Mouse (Mus musculus): ENCODE results near the gene Cyp4f16. TPM values are rescaled to one million over a fixed set of nuclear protein-coding genes. Genes with fewer than 3 reads are reported as not detected.
"Not testable (repeated sequence)": the region's sequence is repeated elsewhere in the genome, so short reads cannot be mapped to it uniquely, and the experiment has no call there.

The Cyp4f16 gene
- polyA plus RNA-seq, 1 experiment from 2014 or later: 20.9 TPM

DNA sequence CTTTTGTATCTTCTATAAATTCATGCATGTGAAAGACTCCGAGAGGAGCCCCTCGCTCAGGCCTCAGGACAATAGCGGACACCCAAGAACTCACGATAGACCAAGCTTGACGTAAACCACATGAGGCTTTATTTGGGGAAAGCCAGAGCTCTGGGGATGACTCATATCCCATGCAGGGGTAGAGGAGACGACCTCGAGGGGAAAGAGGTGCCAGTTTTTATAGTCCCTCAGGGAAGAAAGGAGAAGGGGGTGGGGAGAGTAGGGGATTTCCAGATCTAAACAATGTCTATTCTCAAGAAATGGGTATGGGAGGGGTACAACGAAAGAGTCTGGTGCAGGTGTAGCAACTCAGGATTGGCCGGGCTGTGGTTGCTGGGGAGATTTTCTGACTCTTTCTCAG is 18.0 kb downstream of the Cyp4f16 start:
- H3K9ac ChIP-seq: not testable (repeated sequence)
- 83% methylated on average over 9 of the region's 9 CpGs for whole genome bisulfite sequencing

DNA sequence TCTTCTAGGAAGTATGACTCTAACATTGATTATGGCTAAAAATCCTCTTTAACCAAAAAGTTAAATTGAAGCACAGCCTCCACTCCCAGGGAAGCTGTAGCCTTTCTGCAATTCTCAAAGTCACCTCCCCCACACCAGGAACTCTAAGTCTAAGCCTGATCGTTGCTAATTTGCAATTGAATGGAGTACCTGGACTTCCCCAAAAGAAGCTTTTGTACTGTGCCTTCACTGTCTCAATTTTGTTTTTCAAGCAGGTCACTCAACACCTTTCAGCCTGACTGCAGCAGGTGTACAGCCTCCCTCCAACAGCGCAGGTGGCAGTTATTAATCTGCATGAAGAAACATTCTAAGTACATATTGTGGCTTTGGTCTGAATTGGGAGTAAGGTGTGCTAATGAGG is 26.9 kb downstream of the Cyp4f16 start:
- H3K27me3 ChIP-seq; H3K36me3 ChIP-seq; H3K4me2 ChIP-seq; ATAC-seq (replicated peaks; ENCODE audit: low FRiP score); H3K9ac ChIP-seq; H3K4me1 ChIP-seq; H3K27ac ChIP-seq; H3K9me3 ChIP-seq (replicated peaks); H3K4me3 ChIP-seq (replicated peaks): not testable (repeated sequence)
- WGBS: 87% methylated on average over 2 of the region's 2 CpGs

More for the DNA sequence above, 18.0 kb downstream of the Cyp4f16 start:
- not testable (repeated sequence) for H3K4me2 ChIP-seq; ATAC-seq (replicated peaks; ENCODE audit: low FRiP score); H3K27ac ChIP-seq; H3K9me3 ChIP-seq (replicated peaks); H3K4me3 ChIP-seq (replicated peaks); H3K36me3 ChIP-seq; H3K27me3 ChIP-seq; H3K4me1 ChIP-seq

DNA sequence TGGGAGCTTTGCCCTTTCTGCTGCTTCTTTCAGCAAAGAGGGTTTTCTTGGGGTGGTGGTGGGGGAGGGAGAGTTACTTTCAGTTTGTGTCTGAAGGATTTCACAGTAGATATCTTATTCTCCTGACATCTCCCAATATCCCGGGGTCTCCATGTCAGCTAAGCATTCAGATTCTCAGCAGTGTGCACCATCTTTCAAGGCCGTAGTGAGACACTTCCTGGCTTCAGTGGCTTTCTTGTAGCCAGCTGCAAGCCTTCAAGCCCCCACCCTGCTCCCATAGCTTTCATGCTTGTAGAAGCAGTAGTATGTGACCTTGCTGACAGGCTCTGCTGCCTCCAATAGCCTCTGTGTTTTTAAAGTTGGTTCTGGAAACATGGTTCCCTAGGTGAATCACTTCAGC is 36.9 kb downstream of the Cyp4f16 start:
- not testable (repeated sequence) for H3K36me3 ChIP-seq; H3K27me3 ChIP-seq; H3K4me3 ChIP-seq (replicated peaks); H3K4me1 ChIP-seq; H3K9me3 ChIP-seq (replicated peaks); H3K4me2 ChIP-seq; H3K27ac ChIP-seq; ATAC-seq (replicated peaks; ENCODE audit: low FRiP score); H3K9ac ChIP-seq
- WGBS: 39% methylated on average over 2 of the region's 2 CpGs

DNA sequence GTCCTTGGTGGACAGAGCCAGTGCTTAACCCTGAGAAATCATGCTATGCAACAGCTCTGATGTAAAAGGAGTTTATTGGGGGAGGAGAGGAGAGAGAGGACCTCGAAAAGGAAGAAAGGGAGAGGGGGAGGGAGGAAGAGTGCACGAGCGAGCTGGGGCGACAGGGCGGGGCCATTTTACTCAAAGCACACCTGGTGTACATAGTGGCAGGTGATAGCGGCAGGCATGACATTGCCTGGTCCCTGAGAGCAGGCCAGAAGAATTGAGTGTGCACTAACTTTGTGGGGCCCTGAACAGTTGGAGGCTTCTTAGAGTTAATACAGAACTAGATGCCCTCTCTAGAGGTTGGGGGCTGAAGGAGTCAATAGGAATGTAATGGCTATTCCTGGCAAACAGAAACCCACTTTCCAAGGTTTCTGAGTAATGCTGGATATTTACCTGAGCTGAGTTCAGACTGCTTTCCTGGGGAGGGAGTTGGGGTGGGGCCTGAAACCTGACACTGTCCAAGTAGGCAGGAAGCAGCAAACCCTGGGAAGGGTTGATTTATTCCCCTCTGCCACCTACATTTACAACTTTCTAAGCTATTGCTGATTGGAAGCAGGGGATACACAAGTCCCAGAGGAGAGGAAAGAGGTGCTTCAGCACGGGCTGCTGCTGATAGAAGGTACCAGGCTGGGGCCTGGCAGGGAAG is 41.3 kb downstream of the Cyp4f16 start:
- H3K4me3 ChIP-seq (replicated peaks): no peak overlapping the region
- H3K9me3 ChIP-seq (replicated peaks): no peaks in the 10 kb centered on the region
- no peak for ATAC-seq (replicated peaks; ENCODE audit: low FRiP score)
- H3K9ac ChIP-seq: no peak overlapping the region
- WGBS: 51% methylated on average over 7 of the region's 7 CpGs
- H3K27ac ChIP-seq: no peak overlapping the region
- no peaks in the 10 kb centered on the region for H3K36me3 ChIP-seq
- 0 out of 2 replicates have a peak, but pooled peaks cover 5% of the 10 kb centered on the region for H3K4me1 ChIP-seq
- no peaks in the 10 kb centered on the region for H3K27me3 ChIP-seq
- H3K4me2 ChIP-seq: no peak overlapping the region

DNA sequence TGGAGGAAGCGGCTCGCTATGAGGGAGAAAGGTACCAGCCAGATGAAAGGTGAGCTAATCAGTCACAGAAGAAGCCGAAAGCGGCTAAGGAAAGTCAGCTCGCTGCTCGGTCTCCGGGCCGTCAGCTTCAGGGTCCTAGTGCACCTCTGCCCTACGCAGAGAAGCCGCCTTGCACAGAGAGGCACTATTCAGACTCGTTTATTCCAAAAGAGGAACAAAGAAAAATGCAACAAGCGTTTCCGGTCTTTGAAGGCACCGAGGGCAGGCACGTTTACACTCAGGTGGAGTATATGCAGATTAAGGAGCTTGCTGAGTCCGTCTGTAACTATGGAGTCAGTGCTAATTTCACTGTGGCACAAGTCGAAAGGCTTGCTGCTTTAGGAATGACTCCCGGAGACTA is 60.1 kb downstream of the Cyp4f16 start:
- WGBS: 90% methylated on average over 18 of the region's 18 CpGs
- Histone ChIP-seq H3K4me1 (no peaks in the 10 kb centered on the region), H3K4me2 (no peak overlapping the region), H3K36me3 (no peaks in the 10 kb centered on the region), H3K27me3 (no peaks in the 10 kb centered on the region), H3K4me3 (replicated peaks) (no peak overlapping the region), H3K9me3 (replicated peaks) (no peaks in the 10 kb centered on the region), H3K27ac (no peak overlapping the region), H3K9ac (no peak overlapping the region)
- ATAC-seq (replicated peaks; ENCODE audit: low FRiP score): no peak

Other genes with a start within 250 kb of the Cyp4f16 start
- gene Akap8, start 215.3 kb upstream of the Cyp4f16 start, polyA plus RNA-seq (2015; fragmentation: Nextera tagmentation; extraction: Ambion mirVana): 117 and 119 TPM in 2 replicates
- 109 and 128 TPM in 2 replicates for gene Akap8l, start 186.0 kb upstream of the Cyp4f16 start, polyA plus RNA-seq (2015; fragmentation: Nextera tagmentation; extraction: Ambion mirVana)
- gene Wiz, start 147.1 kb upstream of the Cyp4f16 start, polyA plus RNA-seq (2015; fragmentation: Nextera tagmentation; extraction: Ambion mirVana): 25.6 and 26.5 TPM in 2 replicates
- gene Rasal3, start 133.0 kb upstream of the Cyp4f16 start, polyA plus RNA-seq (2015; fragmentation: Nextera tagmentation; extraction: Ambion mirVana): 0.33 and 0.95 TPM in 2 replicates
- gene Pglyrp2, start 112.4 kb upstream of the Cyp4f16 start, polyA plus RNA-seq (2015; fragmentation: Nextera tagmentation; extraction: Ambion mirVana): not detected in 2 replicates
- 0.55 and 0.66 TPM in 2 replicates for gene Cyp4f39, start 83.8 kb upstream of the Cyp4f16 start, polyA plus RNA-seq (2015; fragmentation: Nextera tagmentation; extraction: Ambion mirVana)
- gene Cyp4f17, start 30.5 kb upstream of the Cyp4f16 start, polyA plus RNA-seq (2015; fragmentation: Nextera tagmentation; extraction: Ambion mirVana): 8.4 and 9.3 TPM in 2 replicates
- gene Cyp4f37, start 84.8 kb downstream of the Cyp4f16 start, polyA plus RNA-seq (2015; fragmentation: Nextera tagmentation; extraction: Ambion mirVana): not detected in 2 replicates
- gene Cyp4f40, start 122.3 kb downstream of the Cyp4f16 start, polyA plus RNA-seq (2015; fragmentation: Nextera tagmentation; extraction: Ambion mirVana): 0.12 TPM in 1 of 2 replicates, not detected in the other
- 0.16 TPM in 1 of 2 replicates, not detected in the other for gene Cyp4f15, start 149.1 kb downstream of the Cyp4f16 start, polyA plus RNA-seq (2015; fragmentation: Nextera tagmentation; extraction: Ambion mirVana)

Data from kidney, embryonic 15.5 days (tissue).